Mouse (Mus musculus) forebrain, embryonic 16.5 days (tissue): Measurements from ENCODE around the gene Srrm3. TPM values are rescaled to one million over a fixed set of nuclear protein-coding genes. Genes with fewer than 3 reads are reported as not detected.

Experiments used
- ATAC-seq: fragments of 200-750 bp; cut with Nextera tagmentation; 2 replicates; pipeline ENCODE4 v1.8.0; 2017; ENCODE audit warnings: mild to moderate bottlenecking, moderate library complexity
- H3K27ac ChIP-seq: fragments of 300-500 bp; sonication (generic); 2 replicates; pipeline ENCODE4 v1.5.1; 2014; ENCODE audit warnings: low read length, control low read depth
- H3K27me3 ChIP-seq: fragments of 300-500 bp; sonication (generic); replicated peaks from 2 replicates; pipeline ENCODE4 v1.6.1; 2014; ENCODE audit warnings: low read length; ENCODE audit not compliant: control insufficient read depth, insufficient read depth
- H3K36me3 ChIP-seq: fragments of 300-500 bp; sonication (generic); 2 replicates; pipeline ENCODE4 v1.6.1; 2014; ENCODE audit not compliant: control insufficient read depth, insufficient read depth
- H3K4me1 ChIP-seq: fragments of 300-500 bp; sonication (generic); replicated peaks from 2 replicates; pipeline ENCODE4 v1.6.1; 2014; ENCODE audit warnings: low read length; ENCODE audit not compliant: control insufficient read depth, insufficient read depth
- H3K4me2 ChIP-seq: fragments of 300-500 bp; sonication (generic); 2 replicates; pipeline ENCODE4 v1.6.1; 2014; ENCODE audit warnings: mild to moderate bottlenecking, low read length, control low read depth
- H3K4me3 ChIP-seq: fragments of 300-500 bp; sonication (generic); replicated peaks from 2 replicates; pipeline ENCODE4 v1.5.1; 2014; ENCODE audit warnings: mild to moderate bottlenecking, low read length, control low read depth
- H3K9ac ChIP-seq: fragments of 300-500 bp; sonication (generic); replicated peaks from 2 replicates; pipeline ENCODE4 v1.6.1; 2014; ENCODE audit warnings: low read depth, low read length, control low read depth
- H3K9me3 ChIP-seq: fragments of 300-500 bp; sonication (generic); 2 replicates; pipeline ENCODE4 v1.6.1; 2016; ENCODE audit warnings: low read length; ENCODE audit not compliant: control insufficient read depth
- WGBS: fragments of 180-500 bp; shearing (Covaris S2); extraction: QIAGEN DNeasy Blood & Tissue Kit; methylation state at CpG from one replicate; pipeline ENCODE4 v1.1.7; 2014; 5-methylcytosine and 5-hydroxymethylcytosine counted together
- polyA plus RNA-seq: library from polyadenylated mRNA; unstranded; fragments of >200 nt; fragmentation: Nextera tagmentation; extraction: Ambion mirVana; gene quantifications from 2 replicates; pipeline ENCODE4 v1.2.1, GENCODE M21; 2015

Srrm3 gene
- polyA plus RNA-seq, 1 experiment from 2014 or later = 60.9 TPM

DNA sequence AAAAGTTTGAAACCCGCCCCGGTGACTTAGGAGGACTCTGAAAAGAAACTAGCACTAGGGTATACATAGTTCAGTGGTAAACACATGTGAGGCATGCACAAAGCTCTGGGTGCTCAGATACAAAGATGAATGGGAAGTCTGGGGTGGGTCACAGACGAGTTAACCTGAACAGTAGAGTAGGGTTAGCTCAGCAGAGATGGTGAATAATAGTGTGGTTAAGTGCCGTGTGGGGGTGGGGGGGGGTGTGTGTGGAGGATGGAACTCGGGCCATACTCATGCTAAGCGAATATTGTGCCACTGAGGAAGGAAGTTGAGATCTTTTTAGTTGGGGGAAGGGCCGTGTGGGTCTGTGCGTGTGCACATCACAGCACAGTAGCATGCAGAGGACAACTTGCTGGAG is 26.4 kb upstream of the Srrm3 start:
- peaks cover 19% of the 10 kb centered on the region for H3K36me3 ChIP-seq
- no peak for ATAC-seq
- no peak overlapping the region for H3K27ac ChIP-seq
- H3K9me3 ChIP-seq = no peaks in the 10 kb centered on the region
- H3K27me3 ChIP-seq = no peaks in the 10 kb centered on the region
- no peak overlapping the region for H3K4me3 ChIP-seq
- H3K9ac ChIP-seq = no peak overlapping the region
- 90% methylated on average over 8 of the region's 8 CpGs for WGBS
- no peak overlapping the region for H3K4me2 ChIP-seq
- peaks cover 28% of the 10 kb centered on the region for H3K4me1 ChIP-seq

DNA sequence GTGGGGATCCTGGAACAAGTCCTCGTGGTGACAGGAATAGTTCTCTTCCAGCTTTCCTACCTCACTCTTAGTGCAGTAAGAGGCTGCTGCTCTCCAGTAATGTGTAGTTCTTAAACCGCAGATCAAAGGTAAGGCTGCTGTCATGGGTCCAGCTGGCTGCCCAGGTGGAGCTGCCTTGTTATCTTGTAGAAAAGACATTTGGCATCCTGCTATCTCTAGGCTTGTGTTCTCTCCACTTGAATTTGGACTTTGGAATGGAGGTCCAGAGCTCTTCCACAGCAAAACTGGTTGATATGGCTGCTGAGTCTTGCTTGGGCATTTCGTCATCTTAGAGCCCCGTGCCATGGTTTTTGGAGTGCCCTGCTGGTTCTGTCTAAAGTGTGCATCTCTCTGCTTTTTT is 23.8 kb upstream of the Srrm3 start:
- no peak for ATAC-seq
- Histone ChIP-seq H3K4me3 (no peak overlapping the region), H3K4me1 (peaks cover 20% of the 10 kb centered on the region), H3K36me3 (peaks cover 40% of the 10 kb centered on the region), H3K27ac (no peak overlapping the region), H3K9me3 (no peaks in the 10 kb centered on the region), H3K4me2 (no peak overlapping the region), H3K27me3 (no peaks in the 10 kb centered on the region), H3K9ac (no peak overlapping the region)
- 89% methylated on average over 4 of the region's 4 CpGs for WGBS

DNA sequence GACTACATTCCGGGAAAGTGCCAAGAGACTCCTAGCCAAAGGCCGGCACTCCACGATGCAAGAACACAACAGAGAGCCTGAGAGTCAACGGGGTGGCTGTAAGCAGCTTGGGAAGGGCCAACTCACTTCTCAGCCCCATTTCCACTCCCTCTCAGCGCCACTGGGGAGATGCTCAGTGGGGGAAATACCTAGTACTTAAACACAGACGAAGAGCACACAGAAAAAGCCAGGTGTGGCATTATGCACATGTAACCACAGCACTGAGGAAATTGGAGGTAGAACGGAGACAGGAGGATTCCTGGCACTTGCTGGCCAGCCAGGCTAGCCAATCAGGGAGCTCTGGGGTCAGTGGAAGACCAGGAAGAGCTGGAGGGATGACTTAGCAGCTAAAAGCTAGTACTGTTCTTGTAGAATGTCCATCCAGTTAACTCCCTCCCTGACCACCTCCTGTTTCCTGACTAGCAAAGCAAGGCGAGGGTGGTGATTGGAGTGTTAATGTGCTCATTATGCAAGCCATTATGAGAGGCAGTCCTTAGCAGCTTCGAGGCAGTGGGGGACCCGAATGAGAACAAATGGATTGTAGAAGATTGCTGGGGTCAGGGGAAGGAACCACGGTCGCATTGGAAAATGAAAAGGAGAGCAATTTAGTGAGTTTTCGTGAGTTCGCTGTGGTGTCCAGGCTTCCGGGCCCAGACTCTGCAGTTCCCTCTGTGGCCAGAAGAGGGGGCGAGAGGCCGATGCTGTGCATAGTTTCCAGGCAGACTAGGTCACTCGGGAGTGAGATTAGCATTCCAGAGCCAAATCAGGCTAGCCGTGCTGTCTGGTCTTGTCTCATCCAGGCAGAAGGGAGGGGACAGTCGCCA is 12.5 kb upstream of the Srrm3 start:
- ATAC-seq = peak; percentile 82
- H3K9ac ChIP-seq = peak overlapping the region; percentile 28

DNA sequence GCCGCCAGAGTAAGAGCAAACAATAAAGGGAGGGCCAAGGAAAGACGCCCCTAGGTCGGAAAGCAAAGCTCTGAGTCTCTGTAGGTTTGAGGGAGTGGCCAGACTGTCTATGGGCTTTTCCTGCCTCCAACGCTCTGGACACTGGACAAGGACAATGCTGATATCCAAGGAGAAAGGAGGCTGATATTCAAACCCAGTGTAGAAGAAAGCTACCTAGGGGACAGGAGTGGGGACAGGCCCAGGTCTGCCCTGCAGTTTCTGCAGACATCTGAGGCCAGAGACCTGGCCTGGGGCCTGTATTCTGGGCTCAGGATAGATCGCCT is 11.9 kb upstream of the Srrm3 start:
- Histone ChIP-seq H3K4me3 (peak overlapping the region; percentile 13; the same call in 1 of the 2 replicates), H3K36me3 (peaks cover 15% of the 10 kb centered on the region), H3K9ac (peak overlapping the region; percentile 9), H3K4me2 (peak overlapping the region; percentile 29), H3K27me3 (no peaks in the 10 kb centered on the region), H3K9me3 (no peaks in the 10 kb centered on the region), H3K27ac (peak overlapping the region; percentile 15; the same call in 1 of the 2 replicates), H3K4me1 (peaks cover 8% of the 10 kb centered on the region; the same call in 1 of the 2 replicates)
- 11% methylated on average over 5 of the region's 5 CpGs for WGBS
- peak; percentile 44; the same call in 1 of the 2 replicates for ATAC-seq

More for the DNA sequence above, 12.5 kb upstream of the Srrm3 start:
- H3K27me3 ChIP-seq = no peaks in the 10 kb centered on the region
- H3K4me3 ChIP-seq = peak overlapping the region; percentile 13; the same call in 1 of the 2 replicates
- peak overlapping the region; percentile 36 for H3K4me2 ChIP-seq
- peaks cover 8% of the 10 kb centered on the region; the same call in 1 of the 2 replicates for H3K4me1 ChIP-seq
- H3K36me3 ChIP-seq = peaks cover 18% of the 10 kb centered on the region
- H3K27ac ChIP-seq = no peak overlapping the region
- WGBS = 8% methylated on average over 20 of the region's 20 CpGs
- H3K9me3 ChIP-seq = no peaks in the 10 kb centered on the region

DNA sequence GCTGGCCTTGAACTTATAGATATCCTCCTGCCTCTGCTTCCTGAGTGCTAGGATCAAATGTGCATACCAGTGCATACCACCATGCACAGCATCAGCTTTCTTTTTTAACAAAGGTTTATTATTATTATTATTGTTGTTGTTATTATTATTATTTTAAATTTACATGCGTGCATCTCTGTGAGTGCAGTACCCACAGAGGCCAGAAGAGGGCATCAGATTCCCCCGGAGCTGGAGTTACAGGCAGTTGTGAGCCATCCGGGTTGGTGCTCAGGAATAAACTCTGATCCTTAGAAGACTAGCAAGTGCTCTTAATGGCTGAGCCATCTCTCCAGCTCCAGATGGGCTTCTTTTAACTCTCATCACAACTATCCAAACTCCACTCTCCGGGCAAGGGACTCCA is 6.9 kb upstream of the Srrm3 start:
- Histone ChIP-seq H3K4me1 (peaks cover 8% of the 10 kb centered on the region), H3K27ac (no peak overlapping the region), H3K9me3 (no peaks in the 10 kb centered on the region), H3K9ac (no peak overlapping the region), H3K27me3 (no peaks in the 10 kb centered on the region), H3K36me3 (no peaks in the 10 kb centered on the region), H3K4me3 (no peak overlapping the region), H3K4me2 (no peak overlapping the region)
- ATAC-seq = no peak
- WGBS = 49% methylated on average over 4 of the region's 4 CpGs

DNA sequence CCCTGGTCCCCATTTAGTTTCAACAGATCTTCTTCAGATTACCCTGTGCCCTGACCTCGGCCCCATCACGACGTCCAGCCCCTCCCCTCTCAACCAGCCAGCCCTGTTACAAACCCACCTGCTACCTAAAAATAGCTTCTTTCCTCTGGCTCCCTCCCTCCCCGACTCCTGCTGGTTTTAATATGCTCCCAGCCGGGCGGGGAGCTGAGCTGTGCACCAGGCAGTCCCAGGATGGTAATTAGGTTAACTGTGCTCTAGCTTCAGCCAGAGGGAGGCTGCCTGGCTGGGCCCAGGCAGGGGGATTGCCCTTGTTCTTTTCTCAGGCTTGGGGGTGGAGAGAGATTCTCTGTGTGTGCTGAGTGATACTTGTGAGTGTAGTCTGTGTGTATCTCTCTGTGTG is 5.8 kb upstream of the Srrm3 start:
- H3K27ac ChIP-seq = no peak overlapping the region; the same call in 1 of the 2 replicates
- H3K36me3 ChIP-seq = no peaks in the 10 kb centered on the region
- no peak overlapping the region; the same call in 1 of the 2 replicates for H3K9ac ChIP-seq
- no peak overlapping the region for H3K4me3 ChIP-seq
- no peak overlapping the region for H3K4me2 ChIP-seq
- H3K4me1 ChIP-seq = peaks cover 5% of the 10 kb centered on the region; the same call in 1 of the 2 replicates
- 0% methylated on average over 6 of the region's 6 CpGs for WGBS
- H3K9me3 ChIP-seq = no peaks in the 10 kb centered on the region
- no peaks in the 10 kb centered on the region for H3K27me3 ChIP-seq
- ATAC-seq = peak; percentile 54; the same call in 1 of the 2 replicates

DNA sequence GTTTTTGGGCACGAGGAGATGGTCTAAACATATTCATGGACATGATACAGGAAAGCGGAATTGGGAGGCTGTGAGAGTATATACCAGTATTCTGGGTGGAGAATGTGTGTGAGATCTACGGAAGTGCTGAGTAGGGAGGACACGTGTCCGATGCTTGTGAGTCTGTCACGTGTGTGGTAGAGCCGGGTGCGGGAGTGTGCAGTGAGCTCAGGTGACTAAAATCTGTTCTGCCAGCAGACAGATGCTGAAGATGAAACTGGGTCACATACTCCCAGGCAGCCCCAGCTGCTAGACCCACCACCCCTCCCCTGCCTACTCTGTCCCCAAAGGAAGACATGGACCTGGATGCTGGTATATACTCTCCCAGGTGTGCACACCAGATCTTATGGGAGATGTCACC is 4.0 kb upstream of the Srrm3 start:
- H3K9ac ChIP-seq = no peak overlapping the region
- no peak for ATAC-seq
- H3K4me2 ChIP-seq = no peak overlapping the region
- H3K4me1 ChIP-seq = peaks cover 14% of the 10 kb centered on the region
- 95% methylated on average over 8 of the region's 8 CpGs for WGBS
- no peak overlapping the region for H3K27ac ChIP-seq
- H3K36me3 ChIP-seq = no peaks in the 10 kb centered on the region
- H3K9me3 ChIP-seq = no peaks in the 10 kb centered on the region
- no peak overlapping the region for H3K4me3 ChIP-seq
- no peaks in the 10 kb centered on the region for H3K27me3 ChIP-seq

DNA sequence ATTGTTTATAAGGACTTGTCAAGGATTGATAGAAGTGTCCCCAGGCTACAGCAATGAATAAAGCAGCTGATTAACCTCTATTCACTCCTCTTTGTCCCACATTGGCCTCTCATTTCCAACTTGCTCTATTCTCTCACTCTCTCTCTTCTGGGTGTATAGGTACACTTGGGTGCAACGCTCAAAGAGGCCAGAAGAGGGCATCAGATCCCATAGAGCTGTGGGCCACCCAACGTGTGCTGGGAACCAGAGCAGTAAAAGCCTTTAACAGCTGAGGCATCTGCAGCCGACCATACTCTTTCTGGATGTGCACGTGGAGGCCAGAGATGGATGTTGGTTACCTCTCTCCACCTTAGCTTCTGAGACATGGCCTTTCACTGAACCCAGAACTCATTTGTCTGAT is 3.6 kb upstream of the Srrm3 start:
- ATAC-seq = no peak
- no peak overlapping the region for H3K9ac ChIP-seq
- H3K36me3 ChIP-seq = no peaks in the 10 kb centered on the region
- no peak overlapping the region for H3K27ac ChIP-seq
- peaks cover 19% of the 10 kb centered on the region for H3K4me1 ChIP-seq
- H3K9me3 ChIP-seq = no peaks in the 10 kb centered on the region
- no peak overlapping the region for H3K4me2 ChIP-seq
- 69% methylated on average over 4 of the region's 4 CpGs for WGBS
- no peak overlapping the region for H3K4me3 ChIP-seq
- no peaks in the 10 kb centered on the region for H3K27me3 ChIP-seq

DNA sequence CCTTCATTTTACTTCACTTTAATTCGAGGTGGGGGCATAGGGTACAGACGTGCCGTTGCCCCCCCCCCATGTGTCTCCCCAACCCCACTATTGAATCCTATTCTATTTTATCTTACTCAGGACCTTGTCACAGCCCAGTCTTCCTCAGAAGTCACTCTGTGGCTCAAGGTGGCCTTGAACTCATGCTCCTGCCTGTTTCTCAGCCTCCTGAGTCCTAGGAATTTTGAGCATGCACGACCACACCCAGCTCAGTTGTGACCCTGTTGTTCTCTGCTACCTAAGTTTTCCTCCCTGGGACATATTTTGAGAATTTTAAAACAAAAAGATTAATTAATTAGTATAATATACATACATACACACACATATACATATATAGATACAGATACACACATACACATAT is 3.0 kb upstream of the Srrm3 start:
- Histone ChIP-seq H3K9me3 (no peaks in the 10 kb centered on the region), H3K36me3 (no peaks in the 10 kb centered on the region), H3K27me3 (no peaks in the 10 kb centered on the region), H3K9ac (no peak overlapping the region), H3K27ac (no peak overlapping the region), H3K4me2 (no peak overlapping the region), H3K4me3 (no peak overlapping the region), H3K4me1 (peaks cover 21% of the 10 kb centered on the region)
- ATAC-seq = no peak
- 74% methylated on average over 4 of the region's 4 CpGs for WGBS
